In the genomic region with DNA sequence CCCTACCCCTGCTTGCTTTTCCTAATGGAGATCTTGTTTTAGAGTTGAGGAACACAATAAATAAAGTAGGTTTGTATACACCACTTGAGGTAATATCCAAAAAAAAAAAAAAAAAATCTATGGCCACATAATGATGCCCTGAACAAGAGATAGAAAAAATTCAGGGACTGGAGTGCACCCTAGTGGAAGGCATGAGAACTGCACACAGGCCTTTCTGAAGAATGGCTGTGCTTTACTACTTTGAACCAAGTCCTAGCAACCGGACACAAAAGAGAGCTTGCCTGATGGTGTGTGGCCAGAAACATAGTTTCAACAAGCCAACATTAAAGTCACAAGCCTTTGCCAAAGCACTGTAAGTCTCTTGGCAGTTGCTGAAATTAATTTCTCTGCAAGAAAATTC, we compare ENCODE assay signal across 9 mouse cellular contexts.
A peak's percentile ranks its signal among the peaks of the same experiment; 100 is the strongest.
DNase-seq lines count a peak whose midpoint lies in the region; ATAC-seq and TF ChIP-seq lines count a peak whose summit lies in the region.
"Had no signal": no experiment of that assay in that cellular context is flagged by ENCODE, and none has a peak within 500 bp of the region (broad histone marks: within the 10 kb centered on the region; RNA-seq: fewer than 3 reads in every experiment).

No protein-coding gene starts in this region.

- no peak for ATAC-seq in stomach, postnatal 0 days (ENCODE audit: low FRiP score, low TSS enrichment)
- ATAC-seq in inflammation-experienced regulatory T-cells, adult 6 months, result no peak

- DNase-seq in heart, adult 18-20 months, result peak; percentile 30 to 70
- no peak for DNase-seq in heart, embryonic 10.5 days (ENCODE audit: low spot score)
- peak; percentile 62 for DNase-seq in urinary bladder, postnatal 14 days (ENCODE audit: low spot score)
- no peak for DNase-seq in urinary bladder, adult 2 months (ENCODE audit: low spot score)
- peak; percentile 3 for DNase-seq in embryo, embryonic 11.5 days (ENCODE audit: low read depth, low spot score)
- peak; percentile 35 to 51 for DNase-seq in layer of hippocampus, postnatal 10 days (ENCODE audit: low spot score in 2 of 2)
- peak; percentile 58 for DNase-seq in stomach, postnatal 0 days (ENCODE audit: low spot score)

- 0 out of 2 replicates have a peak, but pooled peaks cover 3% of the 10 kb centered on the region for H3K4me1 ChIP-seq in heart, embryonic 10.5 days
- H3K4me1 ChIP-seq in stomach, postnatal 0 days (replicated peaks; ENCODE audit: control insufficient read depth, insufficient read depth), result no peaks in the 10 kb centered on the region
- H3K4me1 ChIP-seq: neural tube, embryonic 12.5 days had no signal

- WGBS in heart, embryonic 10.5 days, result 88% methylated on average over 1 of the region's 1 CpGs
- WGBS in stomach, postnatal 0 days, result 71% methylated on average over 1 of the region's 1 CpGs

- no peak overlapping the region for H3K4me2 ChIP-seq in stomach, postnatal 0 days (replicated peaks; ENCODE audit: low read depth)
- H3K4me2 ChIP-seq: neural tube, embryonic 12.5 days had no signal

- H3K4me3 ChIP-seq in heart, embryonic 10.5 days, result no peak overlapping the region
- H3K4me3 ChIP-seq in stomach, postnatal 0 days (ENCODE audit: low read depth, low read length), result no peak overlapping the region
- H3K4me3 ChIP-seq: neural tube, embryonic 12.5 days had no signal

- no peak overlapping the region for H3K27ac ChIP-seq in heart, embryonic 10.5 days
- H3K27ac ChIP-seq in stomach, postnatal 0 days (replicated peaks), result no peak overlapping the region
- H3K27ac ChIP-seq: neural tube, embryonic 12.5 days had no signal

- peak; percentile 81 for TF ChIP-seq CTCF in stomach, postnatal 0 days (IDR thresholded peaks at IDR 0.05; ENCODE audit: low read depth)

- no peaks in the 10 kb centered on the region for H3K9me3 ChIP-seq in heart, embryonic 10.5 days
- no peaks in the 10 kb centered on the region for H3K9me3 ChIP-seq in stomach, postnatal 0 days (ENCODE audit: control insufficient read depth, low read length)
- H3K9me3 ChIP-seq: neural tube, embryonic 12.5 days had no signal

- no peak for TF ChIP-seq EP300 in stomach, postnatal 0 days (optimal IDR thresholded peaks at IDR 0.05)

- H3K9ac ChIP-seq in stomach, postnatal 0 days (ENCODE audit: low read length), result no peak overlapping the region
- H3K9ac ChIP-seq: neural tube, embryonic 12.5 days had no signal

- H3K36me3 ChIP-seq in heart, embryonic 10.5 days, result no peaks in the 10 kb centered on the region
- H3K36me3 ChIP-seq in stomach, postnatal 0 days (ENCODE audit: control insufficient read depth, insufficient read depth, low read length), result no peaks in the 10 kb centered on the region
- H3K36me3 ChIP-seq: neural tube, embryonic 12.5 days had no signal

- H3K27me3 ChIP-seq in heart, embryonic 10.5 days (ENCODE audit: insufficient read depth, poor library complexity, severe bottlenecking), result no peaks in the 10 kb centered on the region
- no peaks in the 10 kb centered on the region for H3K27me3 ChIP-seq in stomach, postnatal 0 days (ENCODE audit: control insufficient read depth, insufficient read depth, low read length)
- H3K27me3 ChIP-seq: neural tube, embryonic 12.5 days had no signal

Comparison
In these comparisons a context has a peak if more than half of its experiments do, and no peak if none do; other contexts are left out.
1. DNase-seq: peak in heart, adult 18-20 months (2 of 2), urinary bladder, postnatal 14 days (single experiment), embryo, embryonic 11.5 days (single experiment), layer of hippocampus, postnatal 10 days (2 of 2) and stomach, postnatal 0 days (single experiment); none in heart, embryonic 10.5 days (single experiment) and urinary bladder, adult 2 months (single experiment).